Mouse (Mus musculus) small intestine, adult 2 months (tissue): ENCODE measurements around the gene Kxd1.
A peak's percentile ranks its signal among the peaks of the same experiment; 100 is the strongest.

Experiments
- CTCF ChIP-seq: fragments of 200-500 bp; IDR thresholded peaks from 2 replicates; pipeline ENCODE4 v1.5.1; 2012; ENCODE audit warnings: low read depth, mild to moderate bottlenecking, control low read depth, inconsistent platforms, low read length, moderate library complexity, mixed read lengths; ENCODE audit not compliant: insufficient replicate concordance, insufficient read length; ENCODE audit errors: extremely low read depth
- POLR2A ChIP-seq: fragments of 200-500 bp; IDR thresholded peaks from 2 replicates; pipeline ENCODE4 v1.6.1; 2012; ENCODE audit warnings: low read depth, mild to moderate bottlenecking, control low read depth, inconsistent platforms, low read length, moderate library complexity

- peak; percentile 51; the same call in 1 of the 2 replicates for TF ChIP-seq POLR2A
- TF ChIP-seq CTCF = no peak
These were observed 12.8 kb upstream of the Kxd1 start for GRCm38 (mm10) chr8:70540507-70541071.
